Mouse (Mus musculus) mesoderm, embryonic 11.5 days (tissue): ENCODE results near the gene Gm5148.

Experiments used
- DNase-seq: peaks from one replicate; pipeline ENCODE4 v3.0.0-alpha.2; 2012; ENCODE audit warnings: low read depth, low spot score

The Gm5148 gene

GRCm38 (mm10) chr3:37724171-37724804, at the start of gene Gm5148:
TSS of gene Gm5148 (minus strand) at chr3:37724490.
- DNase-seq = peak; percentile 58

GRCm38 (mm10) chr3:37770951-37771350, 46.7 kb upstream of the Gm5148 start:
- no peak for DNase-seq

GRCm38 (mm10) chr3:37769268-37769756, 45.0 kb upstream of the Gm5148 start:
- DNase-seq = peak; percentile 36

- DNase-seq = no peak
Measured at GRCm38 (mm10) chr3:37767147-37768015, 43.1 kb upstream of the Gm5148 start.

GRCm38 (mm10) chr3:37766628-37767027, 42.3 kb upstream of the Gm5148 start:
- DNase-seq = no peak

GRCm38 (mm10) chr3:37765971-37766370, 41.7 kb upstream of the Gm5148 start:
- no peak for DNase-seq

- no peak for DNase-seq
Measured at GRCm38 (mm10) chr3:37765275-37765674, 41.0 kb upstream of the Gm5148 start.

GRCm38 (mm10) chr3:37762303-37762702, 38.0 kb upstream of the Gm5148 start:
- DNase-seq = no peak

GRCm38 (mm10) chr3:37761741-37762140, 37.5 kb upstream of the Gm5148 start:
- DNase-seq = no peak

- no peak for DNase-seq
Measured at GRCm38 (mm10) chr3:37760866-37761265, 36.6 kb upstream of the Gm5148 start.

GRCm38 (mm10) chr3:37758611-37759322, 34.5 kb upstream of the Gm5148 start:
- DNase-seq = no peak

GRCm38 (mm10) chr3:37758124-37758523, 33.8 kb upstream of the Gm5148 start:
- peak; percentile 32 for DNase-seq

GRCm38 (mm10) chr3:37757613-37758012, 33.3 kb upstream of the Gm5148 start:
- no peak for DNase-seq

GRCm38 (mm10) chr3:37756005-37756404, 31.7 kb upstream of the Gm5148 start:
- no peak for DNase-seq

- no peak for DNase-seq
Measured at GRCm38 (mm10) chr3:37754639-37755038, 30.3 kb upstream of the Gm5148 start.

- DNase-seq = no peak
Measured at GRCm38 (mm10) chr3:37753148-37753547, 28.9 kb upstream of the Gm5148 start.

GRCm38 (mm10) chr3:37748002-37748733, 23.9 kb upstream of the Gm5148 start:
- DNase-seq = no peak

GRCm38 (mm10) chr3:37747258-37748001, 23.1 kb upstream of the Gm5148 start:
- no peak for DNase-seq

GRCm38 (mm10) chr3:37744050-37744449, 19.8 kb upstream of the Gm5148 start:
- DNase-seq = no peak

GRCm38 (mm10) chr3:37739996-37740395, 15.7 kb upstream of the Gm5148 start:
- DNase-seq = no peak
